Mouse (Mus musculus) cortical plate, adult 2 months (tissue): ENCODE measurements around the gene Cited4.

Experiments
- CTCF ChIP-seq: fragments of 200-500 bp; IDR thresholded peaks from 2 replicates; pipeline ENCODE4 v1.5.1; 2011; ENCODE audit warnings: mild to moderate bottlenecking, control low read depth, low read length; ENCODE audit not compliant: insufficient read depth; ENCODE audit errors: extremely low read depth
- POLR2A ChIP-seq: fragments of 200-500 bp; IDR thresholded peaks from 2 replicates; pipeline ENCODE4 v1.6.1; 2011; ENCODE audit warnings: mild to moderate bottlenecking, low read length, control low read depth; ENCODE audit not compliant: insufficient read depth; ENCODE audit errors: extremely low read depth

DNA sequence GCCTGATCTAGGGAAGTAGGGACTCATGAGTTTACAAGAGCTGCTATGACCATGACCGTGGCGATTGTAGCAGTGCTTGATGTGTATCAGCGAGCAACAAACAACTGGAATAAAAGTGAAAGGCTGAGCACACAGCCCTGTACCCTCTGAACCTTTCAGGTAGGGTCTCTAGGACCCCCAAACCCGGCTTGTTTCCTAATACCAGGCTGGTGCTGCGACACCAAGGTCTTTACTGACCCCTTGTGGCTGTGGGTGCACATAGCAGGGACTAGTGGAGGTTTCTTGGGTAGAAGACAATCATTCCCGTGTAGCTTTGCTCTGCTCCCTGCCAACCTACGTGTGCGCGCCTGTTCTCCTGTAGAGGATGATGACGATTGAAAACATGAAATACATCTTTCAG is 15.8 kb downstream of the Cited4 start:
- peak; percentile 88 for TF ChIP-seq CTCF
- no peak for TF ChIP-seq POLR2A
